Mouse (Mus musculus) midbrain, postnatal 0 days (tissue): ENCODE data around the gene Mafg. TPM values are rescaled to one million over a fixed set of nuclear protein-coding genes. Genes with fewer than 3 reads are reported as not detected.
A peak's percentile ranks its signal among the peaks of the same experiment; 100 is the strongest.

ENCODE experiments used
- ATAC-seq: fragments of 200-750 bp; cut with Nextera tagmentation; 2 replicates; pipeline ENCODE4 v1.8.0; 2017; ENCODE audit warnings: moderate number of reproducible peaks, mild to moderate bottlenecking, moderate TSS enrichment, moderate library complexity; ENCODE audit not compliant: low FRiP score
- DNase-seq: peaks from one replicate; pipeline ENCODE4 v3.0.0-alpha.2; 2015; ENCODE audit warnings: low spot score
- H3K27ac ChIP-seq: fragments of 300-500 bp; sonication (generic); 2 replicates; pipeline ENCODE4 v1.5.1; 2014; ENCODE audit warnings: low read depth, mild to moderate bottlenecking, low read length, mixed read lengths
- H3K27me3 ChIP-seq: fragments of 300-500 bp; sonication (generic); 2 replicates; pipeline ENCODE4 v1.6.1; 2014; ENCODE audit warnings: low read length, control low read depth, mixed read lengths; ENCODE audit not compliant: insufficient read depth
- H3K36me3 ChIP-seq: fragments of 300-500 bp; sonication (generic); 2 replicates; pipeline ENCODE4 v1.6.1; 2014; ENCODE audit warnings: low read length, control low read depth, mixed read lengths; ENCODE audit not compliant: insufficient read depth
- H3K4me1 ChIP-seq: fragments of 300-500 bp; sonication (generic); 2 replicates; pipeline ENCODE4 v1.6.1; 2014; ENCODE audit warnings: mild to moderate bottlenecking, control low read depth, antibody characterized with exemption, low read length, mixed read lengths; ENCODE audit not compliant: insufficient read depth
- H3K4me2 ChIP-seq: fragments of 300-500 bp; sonication (generic); 2 replicates; pipeline ENCODE4 v1.6.1; 2014; ENCODE audit warnings: low read depth, mild to moderate bottlenecking, low read length, mixed read lengths; ENCODE audit not compliant: poor library complexity, severe bottlenecking
- H3K4me3 ChIP-seq: fragments of 300-500 bp; sonication (generic); 2 replicates; pipeline ENCODE4 v1.5.1; 2014; ENCODE audit warnings: low read depth, mild to moderate bottlenecking, low read length, moderate library complexity
- H3K9ac ChIP-seq: fragments of 300-500 bp; sonication (generic); replicated peaks from 2 replicates; pipeline ENCODE4 v1.6.1; 2014; ENCODE audit warnings: mild to moderate bottlenecking, low read length, moderate library complexity, mixed read lengths; ENCODE audit not compliant: poor library complexity, severe bottlenecking
- H3K9me3 ChIP-seq: fragments of 300-500 bp; sonication (generic); 2 replicates; pipeline ENCODE4 v1.6.1; 2016; ENCODE audit warnings: low read length, control low read depth
- CTCF ChIP-seq: IDR thresholded peaks from 2 replicates; pipeline ENCODE4 v1.5.1; 2016; ENCODE audit warnings: antibody characterized with exemption, mild to moderate bottlenecking
- WGBS: fragments of 180-500 bp; shearing (Covaris S2); extraction: QIAGEN DNeasy Blood & Tissue Kit; methylation state at CpG from one replicate; pipeline ENCODE4 v1.1.7; 2014; 5-methylcytosine and 5-hydroxymethylcytosine counted together
- polyA plus RNA-seq: library from polyadenylated mRNA; unstranded; fragments of >200 nt; fragmentation: Nextera tagmentation; extraction: Ambion mirVana; gene quantifications from 2 replicates; pipeline ENCODE4 v1.2.1, GENCODE M21; 2015
- total RNA-seq: library from RNA; depleted of rRNA; stranded (reverse); fragments of >200 nt; gene quantifications from 2 replicates; pipeline ENCODE4 v1.2.3, GENCODE M21; 2014

Mafg gene
- total and polyA plus RNA-seq, 2 experiments from 2014 or later: 41.7 to 42.1 TPM

DNA sequence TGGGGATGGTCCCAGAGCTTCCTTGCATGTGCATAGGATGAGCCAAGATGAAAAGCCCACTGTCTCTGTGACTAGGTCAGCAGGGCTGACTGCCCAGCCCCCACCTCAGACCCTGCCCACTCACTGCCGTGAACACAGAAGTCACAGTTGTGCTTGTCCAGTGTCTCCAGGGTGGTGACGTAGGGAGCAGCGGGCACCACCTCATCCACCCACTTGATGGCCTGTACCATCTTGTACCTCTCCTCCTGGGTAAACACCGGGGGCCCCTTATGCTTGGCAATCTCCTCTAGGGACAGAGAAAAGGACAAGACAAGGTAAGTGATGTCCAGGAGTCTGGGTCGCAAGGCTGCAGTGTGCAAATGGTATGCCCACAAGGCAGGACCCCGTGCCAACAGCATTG, 18.2 kb downstream of the Mafg start:
- Histone ChIP-seq H3K27ac (no peak overlapping the region), H3K4me3 (no peak overlapping the region), H3K9ac (no peak overlapping the region), H3K9me3 (no peaks in the 10 kb centered on the region), H3K4me2 (no peak overlapping the region), H3K36me3 (peaks cover 47% of the 10 kb centered on the region), H3K4me1 (peaks cover 8% of the 10 kb centered on the region; the same call in 1 of the 2 replicates), H3K27me3 (no peaks in the 10 kb centered on the region)
- no peak for DNase-seq
- TF ChIP-seq CTCF: no peak
- 94% methylated on average over 6 of the region's 6 CpGs for WGBS
- no peak for ATAC-seq

DNA sequence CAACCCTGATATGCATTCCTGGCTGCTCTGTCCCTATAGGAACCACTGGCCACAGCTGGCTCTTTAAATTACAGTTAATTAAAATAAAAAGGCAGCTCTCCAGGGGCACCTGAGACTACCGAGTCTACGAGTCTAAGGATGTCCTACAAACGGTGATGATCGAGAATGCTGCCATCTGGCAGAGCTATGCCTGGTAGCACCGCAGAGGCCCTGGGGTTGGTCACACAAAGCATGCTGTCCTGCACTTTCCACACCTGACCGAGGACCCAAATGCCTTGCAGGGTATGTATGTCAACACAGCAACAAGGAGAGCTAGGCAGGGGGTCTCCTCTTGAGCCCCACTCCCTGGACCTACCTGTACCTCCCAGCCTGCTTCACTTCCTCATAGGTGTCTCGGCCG, 19.4 kb downstream of the Mafg start:
- Histone ChIP-seq H3K36me3 (peaks cover 45% of the 10 kb centered on the region), H3K4me2 (no peak overlapping the region), H3K4me3 (no peak overlapping the region), H3K4me1 (peaks cover 8% of the 10 kb centered on the region; the same call in 1 of the 2 replicates), H3K27me3 (no peaks in the 10 kb centered on the region), H3K27ac (no peak overlapping the region), H3K9me3 (no peaks in the 10 kb centered on the region), H3K9ac (no peak overlapping the region)
- TF ChIP-seq CTCF: no peak
- WGBS: 85% methylated on average over 8 of the region's 8 CpGs
- DNase-seq: no peak
- no peak for ATAC-seq

DNA sequence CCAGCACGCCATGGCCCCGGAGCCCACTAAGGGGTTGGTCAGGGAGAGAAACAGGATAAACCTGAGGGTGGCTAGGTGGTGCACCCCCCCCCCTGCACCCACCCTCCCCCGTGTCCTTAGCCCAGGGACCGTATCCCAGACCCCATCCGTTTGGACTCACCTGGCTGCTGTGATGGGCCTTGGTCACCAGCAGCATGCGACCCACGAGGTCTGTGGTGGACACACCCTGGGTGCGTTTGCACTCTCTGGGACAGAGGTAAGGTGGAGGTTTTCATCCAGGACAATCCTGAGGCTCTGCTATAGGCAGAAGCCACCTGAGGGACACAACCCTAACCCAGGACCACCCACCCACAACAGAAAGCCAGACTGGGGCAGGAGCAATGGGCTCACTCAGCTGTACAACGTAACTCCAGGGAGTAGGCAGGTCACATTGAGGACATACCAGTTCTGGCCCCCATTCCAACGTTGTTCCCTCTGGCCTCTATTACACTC, 19.9 kb downstream of the Mafg start:
- no peak for ATAC-seq
- no peak overlapping the region for H3K9ac ChIP-seq

DNA sequence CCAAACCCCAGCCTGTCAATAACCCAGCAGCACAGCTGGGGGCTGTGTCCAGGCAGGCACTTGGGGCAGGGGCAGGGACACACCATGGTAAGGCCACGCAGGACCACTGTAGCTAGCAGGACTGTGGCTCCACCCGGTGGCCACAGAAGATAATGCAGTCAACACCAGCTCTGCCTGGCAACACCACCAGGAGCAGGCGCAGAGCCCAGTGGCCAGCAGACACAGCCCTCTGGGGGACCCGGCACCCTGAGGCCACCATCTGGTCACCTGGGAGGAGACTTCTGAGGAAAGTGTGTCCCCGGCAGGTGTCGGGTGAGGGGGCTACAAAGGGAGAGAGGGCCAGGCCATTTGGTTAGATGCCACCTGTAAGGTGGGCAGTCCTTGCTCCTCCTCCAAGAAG, 20.6 kb downstream of the Mafg start:
- Histone ChIP-seq H3K27me3 (no peaks in the 10 kb centered on the region), H3K27ac (no peak overlapping the region), H3K4me1 (peaks cover 8% of the 10 kb centered on the region; the same call in 1 of the 2 replicates), H3K36me3 (peaks cover 37% of the 10 kb centered on the region), H3K4me2 (no peak overlapping the region), H3K9ac (no peak overlapping the region), H3K4me3 (no peak overlapping the region), H3K9me3 (no peaks in the 10 kb centered on the region)
- peak; percentile 35; the same call in 1 of the 2 replicates for ATAC-seq
- peak; percentile 78 for DNase-seq
- peak; percentile 83 for TF ChIP-seq CTCF
- 49% methylated on average over 6 of the region's 6 CpGs for WGBS

More for the DNA sequence above, 19.9 kb downstream of the Mafg start:
- no peak for TF ChIP-seq CTCF
- DNase-seq: no peak
- Histone ChIP-seq H3K4me3 (no peak overlapping the region), H3K36me3 (peaks cover 40% of the 10 kb centered on the region), H3K9me3 (no peaks in the 10 kb centered on the region), H3K4me2 (no peak overlapping the region), H3K27me3 (no peaks in the 10 kb centered on the region), H3K4me1 (peaks cover 8% of the 10 kb centered on the region; the same call in 1 of the 2 replicates), H3K27ac (no peak overlapping the region)
- 93% methylated on average over 10 of the region's 10 CpGs for WGBS

DNA sequence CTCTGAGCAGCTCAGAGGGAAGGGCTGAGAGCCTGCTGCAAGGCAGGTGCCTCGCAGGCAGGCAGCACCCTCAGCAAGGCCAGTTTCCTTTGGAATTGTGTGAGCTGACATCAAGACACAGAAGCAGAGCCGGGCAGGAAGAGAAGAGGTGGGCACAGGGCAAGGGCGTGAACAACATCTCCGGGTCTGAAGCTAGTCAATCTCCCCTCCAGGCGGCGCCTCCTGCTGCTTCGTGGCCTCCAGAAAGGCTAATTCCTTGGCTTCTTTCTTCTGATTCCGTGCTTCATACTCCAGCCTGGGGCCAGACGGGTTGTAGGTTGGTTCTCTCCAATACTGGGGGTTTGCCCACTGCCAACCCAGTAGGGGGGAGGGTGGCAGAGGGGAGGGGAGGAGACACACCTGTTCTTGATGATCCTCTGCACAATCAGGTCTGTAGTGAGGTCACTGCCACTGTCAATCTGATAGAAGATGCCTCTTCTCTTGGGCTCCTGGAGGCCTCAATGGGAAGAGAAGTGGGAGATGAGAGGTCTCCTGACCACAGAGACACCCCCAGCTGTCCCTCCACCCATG, 22.8 kb downstream of the Mafg start:
- TF ChIP-seq CTCF: no peak
- Histone ChIP-seq H3K4me3 (no peak overlapping the region), H3K4me1 (no peaks in the 10 kb centered on the region), H3K27me3 (no peaks in the 10 kb centered on the region), H3K4me2 (no peak overlapping the region), H3K9ac (no peak overlapping the region), H3K27ac (no peak overlapping the region), H3K9me3 (no peaks in the 10 kb centered on the region), H3K36me3 (peaks cover 47% of the 10 kb centered on the region)
- no peak for ATAC-seq
- WGBS: 79% methylated on average over 9 of the region's 9 CpGs
- DNase-seq: no peak

DNA sequence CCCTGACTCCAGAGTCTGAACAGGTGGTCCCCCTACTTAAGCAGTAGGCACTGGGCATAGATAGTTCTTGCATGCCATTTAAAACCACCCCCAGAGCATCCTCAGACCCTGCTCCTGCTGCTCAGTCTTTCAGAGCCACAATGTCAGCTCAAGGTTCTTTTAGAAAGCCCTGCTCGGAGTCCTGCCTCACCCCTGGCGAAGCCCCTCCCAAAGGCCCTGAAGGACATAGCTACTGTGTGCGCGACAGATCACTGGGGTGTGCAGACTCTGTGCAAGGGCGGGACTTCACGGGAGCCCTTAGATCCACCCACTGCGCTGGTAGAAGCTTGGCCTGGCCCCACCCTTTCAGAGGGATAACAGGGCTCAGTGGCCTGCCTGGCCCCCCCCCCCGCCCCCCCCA, 24.1 kb downstream of the Mafg start:
- TF ChIP-seq CTCF: no peak
- no peaks in the 10 kb centered on the region for H3K9me3 ChIP-seq
- H3K27me3 ChIP-seq: no peaks in the 10 kb centered on the region
- H3K9ac ChIP-seq: no peak overlapping the region
- no peak overlapping the region for H3K27ac ChIP-seq
- no peak for DNase-seq
- ATAC-seq: no peak
- H3K36me3 ChIP-seq: peaks cover 59% of the 10 kb centered on the region
- 38% methylated on average over 7 of the region's 8 CpGs for WGBS
- H3K4me3 ChIP-seq: no peak overlapping the region
- no peak overlapping the region for H3K4me2 ChIP-seq
- H3K4me1 ChIP-seq: no peaks in the 10 kb centered on the region
